Mouse (Mus musculus): ENCODE measurements around the gene Sult2b1.

DNA sequence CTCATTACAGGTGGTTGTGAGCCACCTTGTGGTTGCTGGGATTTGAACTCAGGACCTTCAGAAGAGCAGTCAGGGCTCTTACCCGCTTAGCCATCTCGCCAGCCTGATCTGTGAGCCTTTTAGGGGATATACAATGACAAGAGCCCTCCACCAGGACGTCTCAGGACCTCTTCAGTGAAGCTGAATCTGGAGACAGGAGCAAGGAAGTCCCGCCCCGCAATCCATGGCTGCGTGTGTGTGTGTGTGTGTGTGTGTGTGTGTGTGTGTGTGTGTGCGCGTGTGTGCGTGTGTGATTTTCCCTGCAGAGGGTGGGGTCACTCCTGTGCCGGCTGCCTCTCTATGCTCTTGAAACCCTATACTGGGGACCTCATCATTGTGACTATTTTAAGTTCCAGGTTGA lies 44.6 kb downstream of the Sult2b1 start:
- no peak for TF ChIP-seq POLR2A (IDR thresholded peaks at IDR 0.05; ENCODE audit: borderline replicate concordance, extremely low read depth, insufficient read depth, insufficient read length, poor library complexity, severe bottlenecking)
- no peak for TF ChIP-seq CTCF (IDR thresholded peaks at IDR 0.05; ENCODE audit: borderline replicate concordance, extremely low read depth, insufficient read depth, insufficient read length)
